Mouse (Mus musculus): ENCODE measurements around the gene Srgap2. TPM values are rescaled to one million over a fixed set of nuclear protein-coding genes. Genes with fewer than 3 reads are reported as not detected.
"Not testable (repeated sequence)": the region's sequence is repeated elsewhere in the genome, so short reads cannot be mapped to it uniquely, and the experiment has no call there.

The Srgap2 gene
- total and polyA plus RNA-seq, 2 experiments from 2014 or later = 24.5 to 69.3 TPM

DNA sequence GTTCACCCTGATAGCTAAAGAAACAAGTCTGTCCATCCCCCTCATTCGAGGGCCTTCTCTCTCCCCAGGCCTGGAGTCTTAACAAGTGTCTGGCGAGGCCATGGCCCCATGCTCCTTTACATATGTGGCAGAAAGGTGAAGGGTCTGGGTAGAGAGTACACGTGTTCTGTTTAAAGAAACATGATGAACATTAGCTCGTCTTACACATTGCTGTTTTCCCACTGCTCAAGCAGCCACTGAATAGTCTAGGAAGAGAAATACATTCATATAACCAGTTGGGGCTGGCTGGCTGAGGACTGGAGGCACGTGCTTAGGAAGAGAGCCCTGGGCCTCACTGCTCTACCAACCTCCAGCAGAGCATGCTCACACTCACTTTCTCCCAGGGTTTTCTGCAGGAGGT, 191.1 kb downstream of the Srgap2 start:
- no peaks in the 10 kb centered on the region; the same call in 1 of the 2 replicates for H3K4me1 ChIP-seq (ENCODE audit: insufficient read depth, low read length)
- peaks cover 18% of the 10 kb centered on the region for H3K36me3 ChIP-seq (ENCODE audit: insufficient read depth, low read length)
- WGBS = 61% methylated on average over 5 of the region's 5 CpGs
- no peaks in the 10 kb centered on the region for H3K9me3 ChIP-seq (ENCODE audit: low read length)
- no peak overlapping the region for H3K4me3 ChIP-seq (ENCODE audit: low read length)
- no peak overlapping the region for H3K27ac ChIP-seq
- TF ChIP-seq CTCF (IDR thresholded peaks at IDR 0.05; ENCODE audit: low read depth) = no peak
- H3K27me3 ChIP-seq (ENCODE audit: insufficient read depth, low read length) = no peaks in the 10 kb centered on the region
- no peak overlapping the region for H3K4me2 ChIP-seq (ENCODE audit: low read depth, low read length)
- no peak for DNase-seq (ENCODE audit: low spot score)
- no peak overlapping the region for H3K9ac ChIP-seq (replicated peaks; ENCODE audit: low read length)
- ATAC-seq = no peak

DNA sequence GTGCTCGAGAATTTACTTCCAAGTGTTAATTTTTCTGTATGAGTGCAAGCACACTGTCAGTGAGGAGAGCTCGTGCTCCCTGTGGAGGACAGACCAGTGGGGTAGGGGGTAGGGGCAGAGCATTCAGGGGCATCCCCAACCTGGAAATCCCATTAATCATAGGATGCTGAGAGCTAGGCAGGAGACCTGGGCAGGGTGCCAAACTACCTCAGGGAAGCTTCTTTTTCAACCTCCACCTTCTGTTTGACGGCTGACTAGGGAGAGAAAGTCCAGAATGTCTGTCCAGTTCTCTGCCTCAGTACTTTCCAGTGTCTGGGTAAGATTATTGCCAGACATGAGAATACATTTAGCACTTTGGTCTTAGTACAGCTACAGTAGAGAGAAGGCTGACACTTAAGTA, 191.5 kb downstream of the Srgap2 start:
- H3K27ac ChIP-seq = no peak overlapping the region
- 39% methylated on average over 3 of the region's 3 CpGs for WGBS
- no peak overlapping the region for H3K4me3 ChIP-seq (ENCODE audit: low read length)
- ATAC-seq = no peak
- H3K27me3 ChIP-seq (ENCODE audit: insufficient read depth, low read length) = no peaks in the 10 kb centered on the region
- H3K4me2 ChIP-seq (ENCODE audit: low read depth, low read length) = no peak overlapping the region
- H3K4me1 ChIP-seq (ENCODE audit: insufficient read depth, low read length) = no peaks in the 10 kb centered on the region; the same call in 1 of the 2 replicates
- peaks cover 18% of the 10 kb centered on the region for H3K36me3 ChIP-seq (ENCODE audit: insufficient read depth, low read length)
- no peak for TF ChIP-seq CTCF (IDR thresholded peaks at IDR 0.05; ENCODE audit: low read depth)
- DNase-seq (ENCODE audit: low spot score) = peak; percentile 50
- no peak overlapping the region for H3K9ac ChIP-seq (replicated peaks; ENCODE audit: low read length)
- no peaks in the 10 kb centered on the region for H3K9me3 ChIP-seq (ENCODE audit: low read length)

- no peak for TF ChIP-seq CTCF (IDR thresholded peaks at IDR 0.05; ENCODE audit: low read depth)
- H3K4me1 ChIP-seq (ENCODE audit: insufficient read depth, low read length) = no peaks in the 10 kb centered on the region
- peaks cover 27% of the 10 kb centered on the region for H3K36me3 ChIP-seq (ENCODE audit: insufficient read depth, low read length)
- no peaks in the 10 kb centered on the region for H3K9me3 ChIP-seq (ENCODE audit: low read length)
- ATAC-seq = no peak
- H3K4me2 ChIP-seq (ENCODE audit: low read depth, low read length) = no peak overlapping the region
- no peak for DNase-seq (ENCODE audit: low spot score)
- no peak overlapping the region for H3K9ac ChIP-seq (replicated peaks; ENCODE audit: low read length)
- WGBS = 86% methylated on average over 1 of the region's 1 CpGs
- no peak overlapping the region for H3K27ac ChIP-seq
- H3K27me3 ChIP-seq (ENCODE audit: insufficient read depth, low read length) = no peaks in the 10 kb centered on the region
- no peak overlapping the region for H3K4me3 ChIP-seq (ENCODE audit: low read length)
These were observed 196.0 kb downstream of the Srgap2 start for GRCm38 (mm10) chr1:131331180-131331579.

- not testable (repeated sequence) for H3K4me3 ChIP-seq (ENCODE audit: low read length); H3K4me1 ChIP-seq (ENCODE audit: insufficient read depth, low read length); H3K4me2 ChIP-seq (ENCODE audit: low read depth, low read length); H3K27me3 ChIP-seq (ENCODE audit: insufficient read depth, low read length); DNase-seq (ENCODE audit: low spot score); H3K9ac ChIP-seq (replicated peaks; ENCODE audit: low read length); H3K9me3 ChIP-seq (ENCODE audit: low read length); ATAC-seq; H3K27ac ChIP-seq
- peak; percentile 24; the same call in 1 of the 2 replicates for TF ChIP-seq CTCF (IDR thresholded peaks at IDR 0.05; ENCODE audit: low read depth)
- 95% methylated on average over 1 of the region's 1 CpGs for WGBS
- H3K36me3 ChIP-seq (ENCODE audit: insufficient read depth, low read length) = peaks cover 26% of the 10 kb centered on the region
These were observed 198.1 kb downstream of the Srgap2 start for GRCm38 (mm10) chr1:131329093-131329492.

DNA sequence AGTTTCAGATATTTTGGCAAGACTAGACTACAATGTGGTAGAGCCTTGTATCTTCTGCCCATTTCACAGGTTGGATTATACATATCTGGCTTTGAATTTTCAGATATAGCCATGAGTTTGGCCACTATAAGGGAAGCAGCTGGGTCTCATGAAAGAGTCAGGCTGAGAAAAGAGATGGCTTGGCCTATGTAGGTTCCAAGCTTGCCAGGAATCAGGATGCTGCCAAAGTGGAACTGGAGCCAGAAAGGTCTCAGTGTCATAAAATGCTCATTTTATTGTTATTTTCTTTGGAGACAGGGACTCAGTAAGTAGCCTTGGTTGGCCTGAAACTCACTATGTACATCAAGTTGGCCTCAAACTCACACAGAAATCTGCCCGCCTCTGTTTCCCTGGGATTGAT, 200.0 kb downstream of the Srgap2 start:
- Histone ChIP-seq H3K36me3 (ENCODE audit: insufficient read depth, low read length) (peaks cover 22% of the 10 kb centered on the region), H3K27ac (no peak overlapping the region), H3K27me3 (ENCODE audit: insufficient read depth, low read length) (no peaks in the 10 kb centered on the region), H3K9ac (replicated peaks; ENCODE audit: low read length) (no peak overlapping the region), H3K4me1 (ENCODE audit: insufficient read depth, low read length) (no peaks in the 10 kb centered on the region), H3K9me3 (ENCODE audit: low read length) (no peaks in the 10 kb centered on the region), H3K4me2 (ENCODE audit: low read depth, low read length) (no peak overlapping the region), H3K4me3 (ENCODE audit: low read length) (no peak overlapping the region)
- WGBS = 91% methylated on average over 1 of the region's 1 CpGs
- TF ChIP-seq CTCF (IDR thresholded peaks at IDR 0.05; ENCODE audit: low read depth) = no peak
- no peak for DNase-seq (ENCODE audit: low spot score)
- ATAC-seq = no peak

- ATAC-seq (no peak), DNase-seq (ENCODE audit: low spot score) (no peak)
- H3K9ac ChIP-seq (replicated peaks; ENCODE audit: low read length) = no peak overlapping the region
- no peaks in the 10 kb centered on the region for H3K27me3 ChIP-seq (ENCODE audit: insufficient read depth, low read length)
- 94% methylated on average over 3 of the region's 3 CpGs for WGBS
- H3K4me1 ChIP-seq (ENCODE audit: insufficient read depth, low read length) = no peaks in the 10 kb centered on the region
- no peak overlapping the region for H3K4me3 ChIP-seq (ENCODE audit: low read length)
- no peaks in the 10 kb centered on the region for H3K9me3 ChIP-seq (ENCODE audit: low read length)
- no peak overlapping the region for H3K4me2 ChIP-seq (ENCODE audit: low read depth, low read length)
- peaks cover 21% of the 10 kb centered on the region; the same call in 1 of the 2 replicates for H3K36me3 ChIP-seq (ENCODE audit: insufficient read depth, low read length)
- H3K27ac ChIP-seq = no peak overlapping the region
- no peak for TF ChIP-seq CTCF (IDR thresholded peaks at IDR 0.05; ENCODE audit: low read depth)
These were observed 202.2 kb downstream of the Srgap2 start for GRCm38 (mm10) chr1:131324816-131325463.

GRCm38 (mm10) chr1:131319598-131320330, 207.4 kb downstream of the Srgap2 start:
- Histone ChIP-seq H3K9ac (replicated peaks; ENCODE audit: low read length) (no peak overlapping the region), H3K4me3 (ENCODE audit: low read length) (no peak overlapping the region), H3K27me3 (ENCODE audit: insufficient read depth, low read length) (no peaks in the 10 kb centered on the region), H3K4me2 (ENCODE audit: low read depth, low read length) (no peak overlapping the region), H3K36me3 (ENCODE audit: insufficient read depth, low read length) (peaks cover 49% of the 10 kb centered on the region), H3K27ac (no peak overlapping the region), H3K9me3 (ENCODE audit: low read length) (no peaks in the 10 kb centered on the region), H3K4me1 (ENCODE audit: insufficient read depth, low read length) (no peaks in the 10 kb centered on the region)
- DNase-seq (ENCODE audit: low spot score) (peak; percentile 56), ATAC-seq (peak; percentile 73)
- TF ChIP-seq CTCF (IDR thresholded peaks at IDR 0.05; ENCODE audit: low read depth) = peak; percentile 63
- WGBS = 82% methylated on average over 3 of the region's 3 CpGs
